Mouse (Mus musculus): Measurements from ENCODE around the gene Prkcd.

GRCm38 (mm10) chr14:30649745-30650144 is 23.7 kb upstream of the Prkcd start:
- TF ChIP-seq POLR2A (IDR thresholded peaks at IDR 0.05; ENCODE audit: low read depth, low read length), result no peak
- TF ChIP-seq CTCF (IDR thresholded peaks at IDR 0.05; ENCODE audit: extremely low read depth, insufficient read depth, insufficient read length, insufficient replicate concordance), result no peak

All from spleen, adult 2 months (tissue).